Mouse (Mus musculus): Measurements from ENCODE around the gene Tacr2.

Tacr2 gene

GRCm38 (mm10) chr10:62239270-62239669 is 13.0 kb upstream of the Tacr2 start:
- DNase-seq (ENCODE audit: low spot score in 2 of 2): no peak

- no peak for DNase-seq (ENCODE audit: low spot score in 2 of 2)
These were observed 9.9 kb upstream of the Tacr2 start for GRCm38 (mm10) chr10:62242358-62242757.

- peak; percentile 44 to 65 for DNase-seq (ENCODE audit: low spot score in 2 of 2)
These were observed 9.3 kb upstream of the Tacr2 start for GRCm38 (mm10) chr10:62242896-62243295.

- DNase-seq (ENCODE audit: low spot score in 2 of 2): no peak
These were observed 8.2 kb upstream of the Tacr2 start for GRCm38 (mm10) chr10:62244067-62244466.

GRCm38 (mm10) chr10:62247156-62247555 is 5.1 kb upstream of the Tacr2 start:
- DNase-seq (ENCODE audit: low spot score in 2 of 2): no peak

GRCm38 (mm10) chr10:62247815-62248214 is 4.4 kb upstream of the Tacr2 start:
- peak; percentile 64 to 71 for DNase-seq (ENCODE audit: low spot score in 2 of 2)

GRCm38 (mm10) chr10:62252496-62253235 is 428 bp downstream of the Tacr2 start:
- DNase-seq (ENCODE audit: low spot score in 2 of 2): no peak

- no peak for DNase-seq (ENCODE audit: low spot score in 2 of 2)
These were observed 6.1 kb downstream of the Tacr2 start for GRCm38 (mm10) chr10:62258298-62258697.

GRCm38 (mm10) chr10:62261115-62261886 is 9.1 kb downstream of the Tacr2 start:
- peak; percentile 68 to 81 for DNase-seq (ENCODE audit: low spot score in 2 of 2)

GRCm38 (mm10) chr10:62264299-62264698 is 12.1 kb downstream of the Tacr2 start:
- no peak for DNase-seq (ENCODE audit: low spot score in 2 of 2)

- DNase-seq (ENCODE audit: low spot score in 2 of 2): no peak
These were observed 17.0 kb downstream of the Tacr2 start for GRCm38 (mm10) chr10:62269278-62269677.

GRCm38 (mm10) chr10:62275235-62275634 is 23.0 kb downstream of the Tacr2 start:
- peak; percentile 62 to 86 for DNase-seq (ENCODE audit: low spot score in 2 of 2)

- DNase-seq (ENCODE audit: low spot score in 2 of 2): no peak
These were observed 25.5 kb downstream of the Tacr2 start for GRCm38 (mm10) chr10:62277499-62278293.

GRCm38 (mm10) chr10:62279066-62279465 is 26.8 kb downstream of the Tacr2 start:
- no peak for DNase-seq (ENCODE audit: low spot score in 2 of 2)

- DNase-seq (ENCODE audit: low spot score in 2 of 2): no peak
These were observed 27.4 kb downstream of the Tacr2 start for GRCm38 (mm10) chr10:62279671-62280070.

- no peak for DNase-seq (ENCODE audit: low spot score in 2 of 2)
These were observed 30.5 kb downstream of the Tacr2 start for GRCm38 (mm10) chr10:62282782-62283181.

- DNase-seq (ENCODE audit: low spot score in 2 of 2): no peak
These were observed 31.1 kb downstream of the Tacr2 start for GRCm38 (mm10) chr10:62283206-62283792.

- DNase-seq (ENCODE audit: low spot score in 2 of 2): no peak
These were observed 35.4 kb downstream of the Tacr2 start for GRCm38 (mm10) chr10:62287460-62288124.

- no peak for DNase-seq (ENCODE audit: low spot score in 2 of 2)
These were observed 41.9 kb downstream of the Tacr2 start for GRCm38 (mm10) chr10:62294112-62294511.

- DNase-seq (ENCODE audit: low spot score in 2 of 2): no peak
These were observed 44.0 kb downstream of the Tacr2 start for GRCm38 (mm10) chr10:62296086-62296872.

Data from thymus, postnatal 10 days (tissue).